Mouse (Mus musculus) kidney, adult 9 months (tissue): ENCODE results near the gene Slc16a2.

Experiments
- DNase-seq: peaks from one replicate; pipeline ENCODE4 v3.0.0; 2022

Slc16a2 gene

GRCm38 (mm10) chrX:103821832-103822196, at the start of gene Slc16a2:
Gene Slc16a2, minus strand, starts transcription at chrX:103821983.
- DNase-seq, result peak; percentile 67

- no peak for DNase-seq
These were observed 41.7 kb upstream of the Slc16a2 start for GRCm38 (mm10) chrX:103863502-103863901.

GRCm38 (mm10) chrX:103862877-103863276, 41.1 kb upstream of the Slc16a2 start:
- DNase-seq, result no peak

- DNase-seq, result peak; percentile 59
These were observed 23.5 kb upstream of the Slc16a2 start for GRCm38 (mm10) chrX:103845266-103845665.

- peak; percentile 80 for DNase-seq
These were observed 7.1 kb upstream of the Slc16a2 start for GRCm38 (mm10) chrX:103828836-103829235.

GRCm38 (mm10) chrX:103822271-103822811, 558 bp upstream of the Slc16a2 start:
- DNase-seq, result peak; percentile 77

GRCm38 (mm10) chrX:103821195-103821831, 470 bp downstream of the Slc16a2 start:
- DNase-seq, result no peak

- DNase-seq, result peak; percentile 22
These were observed 1.2 kb downstream of the Slc16a2 start for GRCm38 (mm10) chrX:103820307-103821194.

GRCm38 (mm10) chrX:103819253-103819652, 2.5 kb downstream of the Slc16a2 start:
- DNase-seq, result peak; percentile 27

- no peak for DNase-seq
These were observed 9.1 kb downstream of the Slc16a2 start for GRCm38 (mm10) chrX:103812690-103813089.

- DNase-seq, result no peak
These were observed 11.3 kb downstream of the Slc16a2 start for GRCm38 (mm10) chrX:103810483-103810882.

GRCm38 (mm10) chrX:103806373-103806772, 15.4 kb downstream of the Slc16a2 start:
- DNase-seq, result no peak

GRCm38 (mm10) chrX:103796961-103797360, 24.8 kb downstream of the Slc16a2 start:
- no peak for DNase-seq

- no peak for DNase-seq
These were observed 26.3 kb downstream of the Slc16a2 start for GRCm38 (mm10) chrX:103795506-103795905.

- DNase-seq, result no peak
These were observed 30.5 kb downstream of the Slc16a2 start for GRCm38 (mm10) chrX:103791329-103791728.

- no peak for DNase-seq
These were observed 36.1 kb downstream of the Slc16a2 start for GRCm38 (mm10) chrX:103785681-103786080.

GRCm38 (mm10) chrX:103776412-103776811, 45.4 kb downstream of the Slc16a2 start:
- no peak for DNase-seq

GRCm38 (mm10) chrX:103746197-103746596, 75.6 kb downstream of the Slc16a2 start:
- DNase-seq, result no peak

- DNase-seq, result no peak
These were observed 77.4 kb downstream of the Slc16a2 start for GRCm38 (mm10) chrX:103744171-103745039.

- no peak for DNase-seq
These were observed 79.8 kb downstream of the Slc16a2 start for GRCm38 (mm10) chrX:103742057-103742315.

- DNase-seq, result peak; percentile 57
These were observed 80.3 kb downstream of the Slc16a2 start for GRCm38 (mm10) chrX:103741215-103742056.

- DNase-seq, result peak; percentile 89
These were observed 87.7 kb downstream of the Slc16a2 start for GRCm38 (mm10) chrX:103734041-103734625.
